Mouse (Mus musculus) hindbrain, embryonic 16.5 days (tissue): ENCODE data around the gene Gm49510. TPM values are rescaled to one million over a fixed set of nuclear protein-coding genes. Genes with fewer than 3 reads are reported as not detected.

Source experiments
- ATAC-seq: fragments of 200-750 bp; cut with Nextera tagmentation; 2 replicates; pipeline ENCODE4 v1.8.0; 2017; ENCODE audit warnings: moderate TSS enrichment, moderate library complexity
- H3K27ac ChIP-seq: fragments of 300-500 bp; sonication (generic); 2 replicates; pipeline ENCODE4 v1.5.1; 2014; ENCODE audit warnings: low read depth, mild to moderate bottlenecking, control low read depth, low read length, moderate library complexity
- H3K27me3 ChIP-seq: fragments of 300-500 bp; sonication (generic); replicated peaks from 2 replicates; pipeline ENCODE4 v1.6.1; 2014; ENCODE audit warnings: low read length; ENCODE audit not compliant: control insufficient read depth, insufficient read depth
- H3K36me3 ChIP-seq: fragments of 300-500 bp; sonication (generic); 2 replicates; pipeline ENCODE4 v1.6.1; 2014; ENCODE audit warnings: mild to moderate bottlenecking, low read length, moderate library complexity, mixed read lengths; ENCODE audit not compliant: control insufficient read depth, insufficient read depth
- H3K4me1 ChIP-seq: fragments of 300-500 bp; sonication (generic); 2 replicates; pipeline ENCODE4 v1.6.1; 2014; ENCODE audit warnings: low read depth, low read length; ENCODE audit not compliant: control insufficient read depth, insufficient read depth
- H3K4me2 ChIP-seq: fragments of 300-500 bp; sonication (generic); 2 replicates; pipeline ENCODE4 v1.6.1; 2014; ENCODE audit warnings: mild to moderate bottlenecking, low read length, control low read depth, moderate library complexity
- H3K4me3 ChIP-seq: fragments of 300-500 bp; sonication (generic); 2 replicates; pipeline ENCODE4 v1.5.1; 2014; ENCODE audit warnings: mild to moderate bottlenecking, low read length, control low read depth, moderate library complexity
- H3K9ac ChIP-seq: fragments of 300-500 bp; sonication (generic); 2 replicates; pipeline ENCODE4 v1.6.1; 2014; ENCODE audit warnings: low read depth, mild to moderate bottlenecking, control low read depth, low read length, moderate library complexity
- H3K9me3 ChIP-seq: fragments of 300-500 bp; sonication (generic); 2 replicates; pipeline ENCODE4 v1.6.1; 2014; ENCODE audit warnings: mild to moderate bottlenecking, low read length, moderate library complexity; ENCODE audit not compliant: control insufficient read depth
- WGBS: fragments of 180-500 bp; shearing (Covaris S2); extraction: QIAGEN DNeasy Blood & Tissue Kit; methylation state at CpG from one replicate; pipeline ENCODE4 v1.1.7; 2014; 5-methylcytosine and 5-hydroxymethylcytosine counted together
- polyA plus RNA-seq: library from polyadenylated mRNA; unstranded; fragments of >200 nt; fragmentation: Nextera tagmentation; extraction: Ambion mirVana; gene quantifications from 2 replicates; pipeline ENCODE4 v1.2.1, GENCODE M21; 2015

Gene Gm49510
- polyA plus RNA-seq, 1 experiment from 2014 or later = not detected

- Histone ChIP-seq H3K4me1 (no peaks in the 10 kb centered on the region), H3K27me3 (no peaks in the 10 kb centered on the region), H3K36me3 (no peaks in the 10 kb centered on the region), H3K9ac (no peak overlapping the region), H3K4me3 (no peak overlapping the region), H3K9me3 (no peaks in the 10 kb centered on the region), H3K27ac (no peak overlapping the region), H3K4me2 (no peak overlapping the region)
- 82% methylated on average over 7 of the region's 7 CpGs for WGBS
- no peak for ATAC-seq
Observed at GRCm38 (mm10) chr15:78908399-78908798, 8.9 kb downstream of the Gm49510 start.

DNA sequence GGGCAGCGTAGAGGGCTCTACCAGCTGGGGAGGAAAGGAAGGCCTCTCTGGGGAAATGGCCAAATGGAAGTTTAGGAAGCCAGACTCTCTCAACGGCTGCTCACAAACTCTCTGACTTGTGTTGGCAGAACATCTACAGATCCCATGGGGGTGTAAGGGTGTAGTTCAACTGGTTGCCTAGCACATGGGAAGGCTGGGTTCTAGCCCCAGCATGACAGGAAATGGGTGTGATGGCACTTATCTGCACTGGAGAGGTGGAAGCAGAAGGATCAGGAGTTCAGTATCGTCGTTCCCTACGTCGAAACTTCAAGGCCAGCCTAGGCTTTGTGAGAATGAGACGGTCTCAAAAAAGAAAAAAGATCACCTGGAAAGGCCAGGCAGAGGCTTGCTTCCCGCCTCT is 9.5 kb downstream of the Gm49510 start:
- H3K27me3 ChIP-seq = no peaks in the 10 kb centered on the region
- 93% methylated on average over 8 of the region's 8 CpGs for WGBS
- ATAC-seq = no peak
- H3K27ac ChIP-seq = no peak overlapping the region
- no peak overlapping the region for H3K4me2 ChIP-seq
- H3K4me3 ChIP-seq = no peak overlapping the region
- no peaks in the 10 kb centered on the region for H3K36me3 ChIP-seq
- H3K4me1 ChIP-seq = no peaks in the 10 kb centered on the region
- no peaks in the 10 kb centered on the region for H3K9me3 ChIP-seq
- no peak overlapping the region for H3K9ac ChIP-seq

DNA sequence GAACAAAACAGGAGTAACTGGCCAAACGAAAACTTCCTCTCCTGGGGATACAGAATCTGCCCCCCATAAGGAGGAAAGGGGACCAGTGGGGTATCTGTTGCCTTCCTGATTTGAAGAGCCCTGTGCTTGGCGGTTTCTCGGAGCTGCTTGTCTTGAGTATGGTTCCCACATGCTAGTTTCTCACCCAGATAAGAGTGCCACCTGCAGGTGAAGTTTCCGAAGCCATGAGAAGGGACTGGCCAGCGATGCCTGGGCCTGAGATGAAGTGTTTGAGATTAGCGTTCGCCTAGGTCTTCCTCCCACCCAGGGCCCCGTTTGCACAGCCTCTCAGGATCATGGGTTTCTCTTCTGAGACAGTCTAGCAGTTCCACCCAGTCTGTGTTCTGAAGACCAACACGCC is 12.6 kb downstream of the Gm49510 start:
- no peak overlapping the region for H3K27ac ChIP-seq
- no peaks in the 10 kb centered on the region for H3K27me3 ChIP-seq
- no peak overlapping the region for H3K9ac ChIP-seq
- no peak overlapping the region for H3K4me2 ChIP-seq
- 33% methylated on average over 9 of the region's 9 CpGs for WGBS
- H3K4me3 ChIP-seq = no peak overlapping the region
- ATAC-seq = no peak
- peaks cover 19% of the 10 kb centered on the region for H3K4me1 ChIP-seq
- H3K9me3 ChIP-seq = no peaks in the 10 kb centered on the region
- no peaks in the 10 kb centered on the region for H3K36me3 ChIP-seq

- Histone ChIP-seq H3K36me3 (no peaks in the 10 kb centered on the region; the same call in 1 of the 2 replicates), H3K9me3 (no peaks in the 10 kb centered on the region), H3K27ac (peak within 1 kb of the TSS; percentile 97), H3K4me3 (peak within 1 kb of the TSS; percentile 77), H3K4me2 (peak within 1 kb of the TSS; percentile 87), H3K4me1 (peaks cover 25% of the 10 kb centered on the region), H3K27me3 (no peaks in the 10 kb centered on the region), H3K9ac (peak within 1 kb of the TSS; percentile 85)
- WGBS = under 1% methylated on average over 44 of the region's 51 CpGs
- ATAC-seq = peak; percentile 95
Observed at GRCm38 (mm10) chr15:78913632-78914090, 14.2 kb downstream of the Gm49510 start, which contains the start of gene Pdxp. Gene Pdxp, plus strand, starts transcription at chr15:78913919.

DNA sequence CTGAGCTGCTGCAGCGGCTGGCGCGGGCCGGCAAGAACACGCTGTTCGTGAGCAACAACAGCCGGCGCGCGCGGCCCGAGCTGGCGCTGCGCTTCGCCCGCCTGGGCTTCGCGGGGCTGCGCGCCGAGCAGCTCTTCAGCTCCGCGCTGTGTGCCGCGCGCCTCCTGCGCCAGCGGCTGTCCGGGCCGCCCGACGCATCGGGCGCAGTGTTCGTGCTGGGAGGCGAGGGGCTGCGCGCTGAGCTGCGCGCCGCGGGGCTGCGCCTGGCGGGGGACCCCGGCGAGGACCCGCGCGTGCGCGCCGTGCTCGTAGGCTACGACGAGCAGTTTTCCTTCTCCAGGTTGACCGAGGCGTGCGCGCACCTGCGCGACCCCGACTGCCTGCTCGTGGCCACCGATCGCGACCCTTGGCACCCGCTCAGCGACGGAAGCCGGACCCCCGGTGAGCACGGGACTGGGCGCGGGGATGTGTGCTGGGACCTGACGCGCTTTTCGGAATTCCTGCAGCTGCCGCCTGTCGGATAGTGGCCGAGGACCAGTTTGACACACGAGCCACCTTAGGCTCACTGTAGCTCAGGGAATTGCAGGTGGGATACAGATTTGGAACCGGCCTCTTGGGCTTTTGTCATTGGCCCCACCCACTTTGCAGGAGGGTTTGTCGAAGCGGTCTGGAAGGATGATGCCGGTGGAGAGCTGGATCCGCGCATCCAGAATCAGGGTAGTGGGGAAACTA is 14.8 kb downstream of the Gm49510 start:
- Histone ChIP-seq H3K4me2 (peak overlapping the region; percentile 87), H3K27ac (peak overlapping the region; percentile 97), H3K4me1 (peaks cover 25% of the 10 kb centered on the region), H3K9me3 (no peaks in the 10 kb centered on the region), H3K9ac (peak overlapping the region; percentile 85), H3K27me3 (no peaks in the 10 kb centered on the region), H3K36me3 (peaks cover 4% of the 10 kb centered on the region), H3K4me3 (peak overlapping the region; percentile 77)
- under 1% methylated on average over 50 of the region's 87 CpGs for WGBS
- peak; percentile 69 for ATAC-seq

GRCm38 (mm10) chr15:78914823-78915659 is 15.6 kb downstream of the Gm49510 start:
- ATAC-seq = no peak
- WGBS = 50% methylated on average over 8 of the region's 8 CpGs
- no peaks in the 10 kb centered on the region for H3K9me3 ChIP-seq

GRCm38 (mm10) chr15:78915660-78916017 is 16.2 kb downstream of the Gm49510 start:
- H3K27me3 ChIP-seq = no peaks in the 10 kb centered on the region
- H3K4me1 ChIP-seq = peaks cover 25% of the 10 kb centered on the region
- 0 out of 2 replicates have a peak, but pooled peaks have one; percentile 10 for ATAC-seq
- H3K9ac ChIP-seq = peak overlapping the region; percentile 85
- WGBS = 6% methylated on average over 8 of the region's 8 CpGs
- H3K36me3 ChIP-seq = peaks cover 4% of the 10 kb centered on the region
- no peak overlapping the region for H3K27ac ChIP-seq
- H3K4me2 ChIP-seq = peak overlapping the region; percentile 87
- no peaks in the 10 kb centered on the region for H3K9me3 ChIP-seq
- H3K4me3 ChIP-seq = peak overlapping the region; percentile 77

More at GRCm38 (mm10) chr15:78914823-78915659, 15.6 kb downstream of the Gm49510 start:
- Histone ChIP-seq H3K27me3 (no peaks in the 10 kb centered on the region), H3K27ac (peak overlapping the region; percentile 97; the same call in 1 of the 2 replicates), H3K4me3 (peak overlapping the region; percentile 77), H3K4me2 (peak overlapping the region; percentile 87), H3K4me1 (peaks cover 25% of the 10 kb centered on the region), H3K36me3 (peaks cover 4% of the 10 kb centered on the region), H3K9ac (peak overlapping the region; percentile 85)

- ATAC-seq = no peak
- Histone ChIP-seq H3K27me3 (no peaks in the 10 kb centered on the region), H3K27ac (peak overlapping the region; percentile 67), H3K4me1 (peaks cover 25% of the 10 kb centered on the region), H3K4me2 (peak overlapping the region; percentile 87), H3K36me3 (peaks cover 4% of the 10 kb centered on the region), H3K4me3 (peak overlapping the region; percentile 77), H3K9me3 (no peaks in the 10 kb centered on the region), H3K9ac (peak overlapping the region; percentile 85)
- 26% methylated on average over 12 of the region's 12 CpGs for WGBS
Observed at GRCm38 (mm10) chr15:78916052-78916826, 16.8 kb downstream of the Gm49510 start.
